Mouse (Mus musculus): ENCODE data around the gene Olfr263. TPM values are rescaled to one million over a fixed set of nuclear protein-coding genes. Genes with fewer than 3 reads are reported as not detected.

Olfr263 gene
- total and polyA plus RNA-seq, 2 experiments from 2014 or later = not detected

DNA sequence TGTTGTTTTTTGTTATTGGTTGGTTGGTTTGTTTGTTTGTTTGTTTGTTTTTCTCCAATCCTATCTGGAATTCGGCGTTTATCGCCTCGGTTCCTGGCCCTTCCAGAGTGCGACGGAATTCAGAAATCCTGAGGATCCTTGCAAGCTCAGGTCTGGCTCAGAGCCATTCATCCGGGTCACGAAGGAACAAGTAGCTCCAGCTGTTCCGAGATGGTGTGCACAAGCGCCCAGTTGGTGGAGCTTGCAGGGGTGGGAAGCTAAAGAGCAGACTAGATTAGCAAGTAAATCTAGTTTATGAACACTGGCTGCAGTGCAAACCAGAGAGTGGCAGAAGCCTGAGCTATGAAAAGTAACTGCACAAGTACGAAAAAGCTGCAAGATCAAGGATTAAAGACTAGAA, 43.6 kb downstream of the Olfr263 start:
- H3K27ac ChIP-seq = peak overlapping the region; percentile 0; the same call in 1 of the 2 replicates
- no peak for TF ChIP-seq CTCF (IDR thresholded peaks at IDR 0.05; ENCODE audit: low read depth)
- WGBS = under 1% methylated on average over 11 of the region's 11 CpGs

GRCm38 (mm10) chr13:21176733-21177132, 47.3 kb downstream of the Olfr263 start:
- no peak for TF ChIP-seq CTCF (IDR thresholded peaks at IDR 0.05; ENCODE audit: low read depth)
- WGBS = 72% methylated on average over 11 of the region's 11 CpGs
- H3K9me3 ChIP-seq (ENCODE audit: low read length) = no peaks in the 10 kb centered on the region
- no peaks in the 10 kb centered on the region for H3K36me3 ChIP-seq (ENCODE audit: insufficient read depth, low read length)
- no peak overlapping the region for H3K27ac ChIP-seq
- ATAC-seq (no peak), DNase-seq (ENCODE audit: low spot score) (no peak)
- no peak overlapping the region for H3K9ac ChIP-seq (replicated peaks; ENCODE audit: low read length)
- H3K4me2 ChIP-seq (ENCODE audit: low read depth, low read length) = no peak overlapping the region
- peaks cover 10% of the 10 kb centered on the region; the same call in 1 of the 2 replicates for H3K4me1 ChIP-seq (ENCODE audit: insufficient read depth, low read length)
- no peaks in the 10 kb centered on the region for H3K27me3 ChIP-seq (ENCODE audit: insufficient read depth, low read length)
- H3K4me3 ChIP-seq (ENCODE audit: low read length) = no peak overlapping the region

More for the DNA sequence above, 43.6 kb downstream of the Olfr263 start:
- peak overlapping the region; percentile 28; the same call in 1 of the 2 replicates for H3K9ac ChIP-seq (replicated peaks; ENCODE audit: low read length)
- peak overlapping the region; percentile 56 for H3K4me3 ChIP-seq (ENCODE audit: low read length)
- H3K27me3 ChIP-seq (ENCODE audit: insufficient read depth, low read length) = no peaks in the 10 kb centered on the region
- no peaks in the 10 kb centered on the region for H3K9me3 ChIP-seq (ENCODE audit: low read length)
- peak overlapping the region; percentile 65 for H3K4me2 ChIP-seq (ENCODE audit: low read depth, low read length)
- H3K36me3 ChIP-seq (ENCODE audit: insufficient read depth, low read length) = no peaks in the 10 kb centered on the region
- H3K4me1 ChIP-seq (ENCODE audit: insufficient read depth, low read length) = no peaks in the 10 kb centered on the region
- peak; percentile 88 for DNase-seq (ENCODE audit: low spot score)
- ATAC-seq = peak; percentile 48; the same call in 1 of the 2 replicates

DNA sequence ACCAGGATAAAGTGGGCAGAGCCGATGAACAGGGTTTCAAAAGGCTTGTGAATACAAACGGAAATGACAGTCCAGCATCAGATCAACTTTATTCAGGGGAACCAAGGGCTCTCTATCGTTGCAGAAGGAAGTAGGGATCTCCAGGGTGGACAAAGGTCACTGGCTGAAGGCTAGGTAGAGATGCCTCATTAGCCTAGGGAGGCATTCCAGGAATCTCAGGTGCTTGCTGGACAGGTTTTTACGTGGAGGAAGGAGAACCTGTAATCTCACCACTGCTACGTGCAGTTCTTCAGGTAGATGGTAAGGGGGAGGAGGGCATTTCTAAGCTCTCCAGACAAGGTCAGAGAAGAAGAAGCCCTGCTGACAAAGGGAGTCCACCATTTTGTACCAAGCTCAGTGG, 48.2 kb downstream of the Olfr263 start:
- Histone ChIP-seq H3K9ac (replicated peaks; ENCODE audit: low read length) (no peak overlapping the region), H3K27ac (no peak overlapping the region), H3K9me3 (ENCODE audit: low read length) (no peaks in the 10 kb centered on the region), H3K27me3 (ENCODE audit: insufficient read depth, low read length) (no peaks in the 10 kb centered on the region), H3K4me2 (ENCODE audit: low read depth, low read length) (no peak overlapping the region), H3K4me1 (ENCODE audit: insufficient read depth, low read length) (peaks cover 14% of the 10 kb centered on the region; the same call in 1 of the 2 replicates), H3K36me3 (ENCODE audit: insufficient read depth, low read length) (peaks cover 3% of the 10 kb centered on the region; the same call in 1 of the 2 replicates), H3K4me3 (ENCODE audit: low read length) (no peak overlapping the region)
- TF ChIP-seq CTCF (IDR thresholded peaks at IDR 0.05; ENCODE audit: low read depth) = no peak
- WGBS = 69% methylated on average over 5 of the region's 5 CpGs
- DNase-seq (ENCODE audit: low spot score) = no peak
- no peak for ATAC-seq

GRCm38 (mm10) chr13:21178364-21178763, 48.9 kb downstream of the Olfr263 start:
- no peak overlapping the region for H3K9ac ChIP-seq (replicated peaks; ENCODE audit: low read length)
- H3K4me1 ChIP-seq (ENCODE audit: insufficient read depth, low read length) = peaks cover 14% of the 10 kb centered on the region; the same call in 1 of the 2 replicates
- no peaks in the 10 kb centered on the region for H3K27me3 ChIP-seq (ENCODE audit: insufficient read depth, low read length)
- DNase-seq (ENCODE audit: low spot score) (no peak), ATAC-seq (no peak)
- TF ChIP-seq CTCF (IDR thresholded peaks at IDR 0.05; ENCODE audit: low read depth) = no peak
- WGBS = 91% methylated on average over 5 of the region's 5 CpGs
- no peak overlapping the region for H3K27ac ChIP-seq
- H3K36me3 ChIP-seq (ENCODE audit: insufficient read depth, low read length) = peaks cover 7% of the 10 kb centered on the region
- H3K4me3 ChIP-seq (ENCODE audit: low read length) = no peak overlapping the region
- H3K4me2 ChIP-seq (ENCODE audit: low read depth, low read length) = no peak overlapping the region
- H3K9me3 ChIP-seq (ENCODE audit: low read length) = no peaks in the 10 kb centered on the region

GRCm38 (mm10) chr13:21179367-21179723, 49.9 kb downstream of the Olfr263 start, which contains the start of gene Trim27:
TSS of gene Trim27 (plus strand) at chr13:21179445.
- H3K36me3 ChIP-seq (ENCODE audit: insufficient read depth, low read length) = peaks cover 14% of the 10 kb centered on the region
- H3K27ac ChIP-seq = peak within 1 kb of the TSS; percentile 91
- 0% methylated on average over 15 of the region's 15 CpGs for WGBS
- no peaks in the 10 kb centered on the region for H3K9me3 ChIP-seq (ENCODE audit: low read length)
- H3K4me2 ChIP-seq (ENCODE audit: low read depth, low read length) = peak within 1 kb of the TSS; percentile 85
- TF ChIP-seq CTCF (IDR thresholded peaks at IDR 0.05; ENCODE audit: low read depth) = no peak
- peaks cover 14% of the 10 kb centered on the region; the same call in 1 of the 2 replicates for H3K4me1 ChIP-seq (ENCODE audit: insufficient read depth, low read length)
- peak within 1 kb of the TSS; percentile 99 for H3K4me3 ChIP-seq (ENCODE audit: low read length)
- peak; percentile 25 for ATAC-seq
- peak within 1 kb of the TSS; percentile 87 for H3K9ac ChIP-seq (replicated peaks; ENCODE audit: low read length)
- no peaks in the 10 kb centered on the region for H3K27me3 ChIP-seq (ENCODE audit: insufficient read depth, low read length)
- no peak for DNase-seq (ENCODE audit: low spot score)

GRCm38 (mm10) chr13:21179724-21180550, 50.5 kb downstream of the Olfr263 start:
- ATAC-seq = peak; percentile 93
- WGBS = under 1% methylated on average over 80 of the region's 80 CpGs
- Histone ChIP-seq H3K27ac (peak overlapping the region; percentile 91), H3K4me1 (ENCODE audit: insufficient read depth, low read length) (peaks cover 14% of the 10 kb centered on the region; the same call in 1 of the 2 replicates), H3K9me3 (ENCODE audit: low read length) (no peaks in the 10 kb centered on the region), H3K27me3 (ENCODE audit: insufficient read depth, low read length) (no peaks in the 10 kb centered on the region), H3K4me2 (ENCODE audit: low read depth, low read length) (peak overlapping the region; percentile 85), H3K4me3 (ENCODE audit: low read length) (peak overlapping the region; percentile 99), H3K36me3 (ENCODE audit: insufficient read depth, low read length) (peaks cover 16% of the 10 kb centered on the region), H3K9ac (replicated peaks; ENCODE audit: low read length) (peak overlapping the region; percentile 87)
- DNase-seq (ENCODE audit: low spot score) = peak; percentile 89
- no peak for TF ChIP-seq CTCF (IDR thresholded peaks at IDR 0.05; ENCODE audit: low read depth)

Measured in hindbrain, postnatal 0 days (tissue).